Mouse (Mus musculus) limb, embryonic 14.5 days (tissue): ENCODE results near the gene Prpf3. TPM values are rescaled to one million over a fixed set of nuclear protein-coding genes. Genes with fewer than 3 reads are reported as not detected.

Source experiments
- ATAC-seq: fragments of 200-750 bp; cut with Nextera tagmentation; 2 replicates; pipeline ENCODE4 v1.8.0; 2017; ENCODE audit warnings: low read depth, moderate number of reproducible peaks, moderate TSS enrichment; ENCODE audit not compliant: low FRiP score
- DNase-seq: peaks from one replicate; pipeline ENCODE4 v3.0.0-alpha.2; 2015; ENCODE audit warnings: low spot score
- H3K27ac ChIP-seq: fragments of 300-500 bp; sonication (generic); replicated peaks from 2 replicates; pipeline ENCODE4 v1.5.1; 2014; ENCODE audit warnings: low read depth, mild to moderate bottlenecking, low read length, moderate library complexity, mixed read lengths
- H3K27me3 ChIP-seq: fragments of 300-500 bp; sonication (generic); 2 replicates; pipeline ENCODE4 v1.6.1; 2014; ENCODE audit warnings: low read length, mixed read lengths; ENCODE audit not compliant: control insufficient read depth, insufficient read depth
- H3K36me3 ChIP-seq: fragments of 300-500 bp; sonication (generic); 2 replicates; pipeline ENCODE4 v1.6.1; 2014; ENCODE audit warnings: mild to moderate bottlenecking, low read length, moderate library complexity, mixed read lengths; ENCODE audit not compliant: control insufficient read depth, insufficient read depth
- H3K4me1 ChIP-seq: fragments of 300-500 bp; sonication (generic); 2 replicates; pipeline ENCODE4 v1.6.1; 2014; ENCODE audit warnings: antibody characterized with exemption, low read length, mixed read lengths; ENCODE audit not compliant: control insufficient read depth, insufficient read depth
- H3K4me2 ChIP-seq: fragments of 300-500 bp; sonication (generic); replicated peaks from 2 replicates; pipeline ENCODE4 v1.6.1; 2014; ENCODE audit warnings: low read depth, mild to moderate bottlenecking, low read length, moderate library complexity; ENCODE audit not compliant: severe bottlenecking
- H3K4me3 ChIP-seq: fragments of 300-500 bp; sonication (generic); replicated peaks from 2 replicates; pipeline ENCODE4 v1.5.1; 2014; ENCODE audit warnings: low read length
- H3K9ac ChIP-seq: fragments of 300-500 bp; sonication (generic); 2 replicates; pipeline ENCODE4 v1.6.1; 2014; ENCODE audit warnings: mild to moderate bottlenecking, low read depth, low read length, moderate library complexity; ENCODE audit not compliant: severe bottlenecking
- H3K9me3 ChIP-seq: fragments of 300-500 bp; sonication (generic); 2 replicates; pipeline ENCODE4 v1.6.1; 2016; ENCODE audit warnings: low read length; ENCODE audit not compliant: control insufficient read depth
- POLR2A ChIP-seq: fragments of 200-500 bp; IDR thresholded peaks from 2 replicates; pipeline ENCODE4 v1.8.0; 2012; ENCODE audit warnings: inconsistent platforms, mild to moderate bottlenecking, moderate library complexity, borderline replicate concordance; ENCODE audit not compliant: insufficient read depth, insufficient read length; ENCODE audit errors: extremely low read depth
- WGBS: fragments of 180-500 bp; shearing (Covaris S2); extraction: QIAGEN DNeasy Blood & Tissue Kit; methylation state at CpG from one replicate; pipeline ENCODE4 v1.1.7; 2014; 5-methylcytosine and 5-hydroxymethylcytosine counted together
- polyA plus RNA-seq, 2 experiments: library from polyadenylated mRNA; depleted of rRNA in 1 of 2; stranded (reverse) in 1 of 2; unstranded in 1 of 2; fragments of >200 nt; fragmentation: Nextera tagmentation in 1 of 2; extraction: Ambion mirVana in 1 of 2; gene quantifications; 2 replicates each; pipeline versions ENCODE4 v1.2.1 to v1.2.3; 2012 to 2014

Gene Prpf3
- polyA plus RNA-seq (2012; rRNA removed) (44.1 and 53.8 TPM in 2 replicates), polyA plus RNA-seq (2014; fragmentation: Nextera tagmentation; extraction: Ambion mirVana) (46.1 and 50.9 TPM in 2 replicates)

GRCm38 (mm10) chr3:95855502-95856089 lies at the start of gene Prpf3:
Gene Prpf3 (minus strand): TSS chr3:95855885.
- H3K36me3 ChIP-seq, result peaks cover 31% of the 10 kb centered on the region
- TF ChIP-seq POLR2A, result no peak; the same call in 1 of the 2 replicates
- H3K9ac ChIP-seq, result peak within 1 kb of the TSS; percentile 81
- peak within 1 kb of the TSS; percentile 79 for H3K27ac ChIP-seq
- DNase-seq (peak; percentile 94), ATAC-seq (peak; percentile 98)
- no peaks in the 10 kb centered on the region for H3K9me3 ChIP-seq
- WGBS, result under 1% methylated on average over 56 of the region's 56 CpGs
- H3K4me1 ChIP-seq, result peaks cover 7% of the 10 kb centered on the region
- H3K27me3 ChIP-seq, result no peaks in the 10 kb centered on the region
- H3K4me2 ChIP-seq, result peak within 1 kb of the TSS; percentile 65
- H3K4me3 ChIP-seq, result peak within 1 kb of the TSS; percentile 87

GRCm38 (mm10) chr3:95904568-95904967 lies 48.9 kb upstream of the Prpf3 start, which contains the start of gene Car14:
Gene Car14 (minus strand): TSS chr3:95904691.
- Histone ChIP-seq H3K36me3 (no peaks in the 10 kb centered on the region), H3K4me1 (peaks cover 26% of the 10 kb centered on the region), H3K9me3 (no peaks in the 10 kb centered on the region), H3K27me3 (no peaks in the 10 kb centered on the region), H3K4me2 (peak within 1 kb of the TSS; percentile 89), H3K27ac (no peak within 1 kb of the TSS), H3K4me3 (peak within 1 kb of the TSS; percentile 39), H3K9ac (peak within 1 kb of the TSS; percentile 51)
- ATAC-seq (no peak), DNase-seq (no peak)
- WGBS, result under 1% methylated on average over 15 of the region's 15 CpGs
- no peak for TF ChIP-seq POLR2A

GRCm38 (mm10) chr3:95903753-95904502 lies 48.2 kb upstream of the Prpf3 start:
- 3% methylated on average over 13 of the region's 15 CpGs for WGBS
- no peak for DNase-seq
- no peak overlapping the region for H3K27ac ChIP-seq

GRCm38 (mm10) chr3:95902643-95903042 lies 47.0 kb upstream of the Prpf3 start:
- peak overlapping the region; percentile 89 for H3K4me2 ChIP-seq
- H3K27ac ChIP-seq, result no peak overlapping the region
- H3K9ac ChIP-seq, result peak overlapping the region; percentile 12; the same call in 1 of the 2 replicates

More at GRCm38 (mm10) chr3:95903753-95904502, 48.2 kb upstream of the Prpf3 start:
- no peaks in the 10 kb centered on the region for H3K9me3 ChIP-seq
- ATAC-seq, result no peak
- H3K27me3 ChIP-seq, result no peaks in the 10 kb centered on the region
- TF ChIP-seq POLR2A, result no peak
- peak overlapping the region; percentile 51 for H3K9ac ChIP-seq
- peak overlapping the region; percentile 89 for H3K4me2 ChIP-seq
- peak overlapping the region; percentile 39 for H3K4me3 ChIP-seq
- peaks cover 4% of the 10 kb centered on the region; the same call in 1 of the 2 replicates for H3K36me3 ChIP-seq
- H3K4me1 ChIP-seq, result peaks cover 26% of the 10 kb centered on the region

GRCm38 (mm10) chr3:95902373-95902625 lies 46.6 kb upstream of the Prpf3 start:
- no peaks in the 10 kb centered on the region for H3K27me3 ChIP-seq
- no peak overlapping the region for H3K4me3 ChIP-seq
- H3K4me1 ChIP-seq, result peaks cover 26% of the 10 kb centered on the region
- TF ChIP-seq POLR2A, result no peak
- no peak overlapping the region for H3K27ac ChIP-seq
- peak overlapping the region; percentile 30; the same call in 1 of the 2 replicates for H3K4me2 ChIP-seq
- peaks cover 16% of the 10 kb centered on the region for H3K36me3 ChIP-seq
- H3K9ac ChIP-seq, result 0 out of 2 replicates have a peak overlapping the region, but pooled peaks have one; percentile 12
- no peaks in the 10 kb centered on the region for H3K9me3 ChIP-seq
- ATAC-seq (no peak), DNase-seq (no peak)

More at GRCm38 (mm10) chr3:95902643-95903042, 47.0 kb upstream of the Prpf3 start:
- no peak for TF ChIP-seq POLR2A
- Histone ChIP-seq H3K4me3 (no peak overlapping the region), H3K9me3 (no peaks in the 10 kb centered on the region), H3K36me3 (peaks cover 12% of the 10 kb centered on the region), H3K27me3 (no peaks in the 10 kb centered on the region), H3K4me1 (peaks cover 26% of the 10 kb centered on the region)
- DNase-seq (no peak), ATAC-seq (no peak)
- 32% methylated on average over 6 of the region's 6 CpGs for WGBS
